Mouse (Mus musculus) embryonic facial prominence, embryonic 12.5 days (tissue): ENCODE results near the gene Zfp977. TPM values are rescaled to one million over a fixed set of nuclear protein-coding genes. Genes with fewer than 3 reads are reported as not detected.
"Not testable (repeated sequence)": the region's sequence is repeated elsewhere in the genome, so short reads cannot be mapped to it uniquely, and the experiment has no call there.

Source experiments
- ATAC-seq: fragments of 200-750 bp; cut with Nextera tagmentation; 2 replicates; pipeline ENCODE4 v1.8.0; 2017; ENCODE audit not compliant: insufficient number of reproducible peaks, insufficient read depth, low FRiP score, low TSS enrichment
- H3K27ac ChIP-seq: fragments of 300-500 bp; sonication (generic); 2 replicates; pipeline ENCODE4 v1.5.1; 2016; ENCODE audit warnings: mild to moderate bottlenecking
- H3K27me3 ChIP-seq: fragments of 300-500 bp; sonication (generic); 2 replicates; pipeline ENCODE4 v1.6.1; 2016; ENCODE audit warnings: mild to moderate bottlenecking, moderate library complexity
- H3K36me3 ChIP-seq: fragments of 300-500 bp; sonication (generic); 2 replicates; pipeline ENCODE4 v1.6.1; 2016; ENCODE audit warnings: mild to moderate bottlenecking
- H3K4me1 ChIP-seq: fragments of 300-500 bp; sonication (generic); 2 replicates; pipeline ENCODE4 v1.6.1; 2016
- H3K4me2 ChIP-seq: fragments of 300-500 bp; sonication (generic); replicated peaks from 2 replicates; pipeline ENCODE4 v1.6.1; 2016; ENCODE audit warnings: mild to moderate bottlenecking, moderate library complexity
- H3K4me3 ChIP-seq: fragments of 300-500 bp; sonication (generic); 2 replicates; pipeline ENCODE4 v1.5.1; 2016; ENCODE audit warnings: mild to moderate bottlenecking
- H3K9ac ChIP-seq: fragments of 300-500 bp; sonication (generic); 2 replicates; pipeline ENCODE4 v1.6.1; 2016; ENCODE audit warnings: mild to moderate bottlenecking, moderate library complexity
- H3K9me3 ChIP-seq: fragments of 300-500 bp; sonication (generic); 2 replicates; pipeline ENCODE4 v1.6.1; 2016; ENCODE audit warnings: mild to moderate bottlenecking, moderate library complexity
- WGBS: fragments of 180-500 bp; shearing (Covaris S2); methylation state at CpG from one replicate; pipeline ENCODE4 v1.1.7; 2016; 5-methylcytosine and 5-hydroxymethylcytosine counted together
- microRNA-seq: library from miRNA; unstranded; fragments of <30 nt; microRNA quantifications from one replicate; pipeline ENCODE4, GENCODE M21; 2017
- polyA plus RNA-seq: library from polyadenylated mRNA; unstranded; fragments of >200 nt; fragmentation: Nextera tagmentation; extraction: Ambion mirVana; gene quantifications from 2 replicates; pipeline ENCODE4 v1.2.1, GENCODE M21; 2016

Zfp977 gene
- 1.7 and 1.8 TPM in 2 replicates for polyA plus RNA-seq

DNA sequence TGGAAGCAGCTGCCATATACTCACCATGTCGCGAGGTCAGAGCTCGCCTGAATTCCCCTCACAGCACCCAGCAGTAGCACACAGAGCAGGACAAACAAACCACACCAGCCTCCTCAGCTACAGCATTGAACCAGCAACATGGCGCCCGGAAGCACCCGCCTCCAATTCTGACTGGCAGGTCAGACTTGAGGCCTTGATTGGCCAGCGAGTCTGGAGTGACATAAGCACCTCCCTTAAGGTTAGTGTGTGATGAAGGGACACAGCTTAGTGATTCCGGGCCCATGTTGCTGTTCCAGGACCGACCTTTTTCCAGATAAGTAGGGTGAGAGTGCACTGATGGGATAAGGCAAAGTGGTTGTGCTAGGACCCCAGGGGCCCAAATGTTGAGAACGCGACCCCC is at the start of gene Zfp977:
Zfp977 (minus strand) TSS at position 135 of the 400 bp plus-strand sequence.
- peaks cover 31% of the 10 kb centered on the region for H3K9me3 ChIP-seq
- not testable (repeated sequence) for H3K36me3 ChIP-seq, H3K4me1 ChIP-seq, H3K27me3 ChIP-seq, ATAC-seq, H3K4me2 ChIP-seq, H3K9ac ChIP-seq, H3K27ac ChIP-seq, H3K4me3 ChIP-seq
- WGBS, result 91% methylated on average over 11 of the region's 11 CpGs

DNA sequence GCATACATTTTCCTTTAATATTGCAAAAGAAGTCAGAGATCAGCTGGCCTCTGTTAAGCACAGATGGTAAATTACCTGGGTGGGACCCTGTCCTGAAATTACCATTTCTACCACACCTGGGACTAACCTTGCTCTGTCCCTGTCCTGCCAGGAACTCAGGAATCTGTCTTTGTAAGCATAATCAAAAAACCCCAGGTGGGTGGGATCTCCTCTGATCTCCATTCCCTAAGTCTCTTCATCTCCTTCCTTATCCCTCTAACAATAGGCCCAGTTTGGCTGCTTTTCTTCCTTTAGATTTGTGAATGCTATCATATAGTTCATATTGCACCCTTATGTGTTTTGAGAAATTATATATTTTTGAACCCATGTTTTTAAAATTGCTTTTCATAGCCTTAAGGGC is 38.7 kb upstream of the Zfp977 start:
- not testable (repeated sequence) for H3K27me3 ChIP-seq, H3K4me3 ChIP-seq, H3K4me2 ChIP-seq, H3K36me3 ChIP-seq, ATAC-seq, H3K9ac ChIP-seq, H3K4me1 ChIP-seq, H3K27ac ChIP-seq
- peaks cover 13% of the 10 kb centered on the region for H3K9me3 ChIP-seq

DNA sequence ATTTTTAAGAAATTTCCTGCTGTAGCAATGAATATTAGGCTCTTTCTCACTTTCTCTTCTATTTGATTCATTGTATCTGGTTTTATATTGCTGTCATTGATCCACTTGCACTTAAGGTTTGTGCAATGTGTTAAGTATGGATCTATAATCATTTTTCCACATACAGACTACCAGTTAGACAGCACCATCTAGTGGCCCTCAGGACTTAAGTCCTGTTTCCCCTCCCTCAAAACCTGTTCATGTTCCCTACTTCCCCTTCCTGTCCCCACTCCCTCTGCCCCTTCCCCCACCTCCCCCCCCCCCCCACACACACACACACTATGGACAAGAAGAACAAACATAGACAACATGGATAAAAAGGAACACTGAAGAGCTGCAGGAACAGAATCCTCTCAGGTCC is 3.3 kb upstream of the Zfp977 start:
- H3K27me3 ChIP-seq, H3K9ac ChIP-seq, H3K4me1 ChIP-seq, ATAC-seq, H3K36me3 ChIP-seq, H3K27ac ChIP-seq, H3K4me2 ChIP-seq, H3K4me3 ChIP-seq: not testable (repeated sequence)
- H3K9me3 ChIP-seq, result peaks cover 31% of the 10 kb centered on the region

DNA sequence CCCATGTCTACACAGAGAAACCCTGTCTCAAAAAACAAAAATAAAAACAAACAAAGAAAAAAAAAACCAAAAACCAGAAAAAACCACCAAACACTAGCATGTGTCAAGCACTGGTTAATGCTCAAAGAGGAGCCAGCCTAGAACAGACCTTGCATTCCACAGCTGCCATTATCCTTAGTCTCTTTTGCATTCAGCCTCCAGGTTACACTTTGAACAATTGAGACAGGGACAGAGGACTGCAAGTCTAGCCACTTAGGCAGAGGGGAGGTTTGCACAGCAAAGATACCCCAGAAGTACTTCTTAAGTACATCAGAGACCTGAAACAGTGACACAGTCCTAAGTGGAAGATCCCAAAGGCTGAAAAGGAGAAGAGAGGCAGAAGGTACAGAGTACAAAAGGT is 1.0 kb downstream of the Zfp977 start:
- not testable (repeated sequence) for H3K4me3 ChIP-seq, H3K36me3 ChIP-seq, H3K4me2 ChIP-seq, H3K27ac ChIP-seq, H3K9ac ChIP-seq, H3K4me1 ChIP-seq, H3K27me3 ChIP-seq, ATAC-seq
- peaks cover 26% of the 10 kb centered on the region for H3K9me3 ChIP-seq

DNA sequence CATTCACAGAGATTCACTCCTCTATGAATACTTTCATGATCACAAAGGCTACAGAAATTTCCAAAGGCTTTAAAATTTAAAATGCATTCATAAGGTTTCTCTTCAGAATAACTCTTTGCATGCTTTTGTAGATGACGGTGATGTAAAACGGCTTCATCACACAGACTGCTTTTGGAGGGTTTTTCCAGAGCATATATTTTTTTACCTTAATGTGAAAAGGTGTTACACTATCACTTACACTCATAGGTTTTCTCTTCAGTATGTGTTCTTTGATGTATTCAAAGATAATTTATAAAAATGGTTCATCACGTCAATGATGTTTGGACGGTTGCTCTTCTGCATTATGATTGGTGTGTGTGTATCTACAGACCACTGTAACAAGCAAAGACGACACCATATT is 13.9 kb downstream of the Zfp977 start, which contains the start of gene Gm21028:
Gm21028 (minus strand) TSS at position 101 of the 400 bp plus-strand sequence.
- Histone ChIP-seq H3K27ac (no peak within 1 kb of the TSS), H3K27me3 (no peaks in the 10 kb centered on the region), H3K9ac (no peak within 1 kb of the TSS), H3K4me1 (no peaks in the 10 kb centered on the region), H3K36me3 (peaks cover 8% of the 10 kb centered on the region; the same call in 1 of the 2 replicates), H3K4me2 (no peak within 1 kb of the TSS), H3K9me3 (peaks cover 33% of the 10 kb centered on the region), H3K4me3 (no peak within 1 kb of the TSS)
- 93% methylated on average over 5 of the region's 5 CpGs for WGBS
- ATAC-seq, result no peak

DNA sequence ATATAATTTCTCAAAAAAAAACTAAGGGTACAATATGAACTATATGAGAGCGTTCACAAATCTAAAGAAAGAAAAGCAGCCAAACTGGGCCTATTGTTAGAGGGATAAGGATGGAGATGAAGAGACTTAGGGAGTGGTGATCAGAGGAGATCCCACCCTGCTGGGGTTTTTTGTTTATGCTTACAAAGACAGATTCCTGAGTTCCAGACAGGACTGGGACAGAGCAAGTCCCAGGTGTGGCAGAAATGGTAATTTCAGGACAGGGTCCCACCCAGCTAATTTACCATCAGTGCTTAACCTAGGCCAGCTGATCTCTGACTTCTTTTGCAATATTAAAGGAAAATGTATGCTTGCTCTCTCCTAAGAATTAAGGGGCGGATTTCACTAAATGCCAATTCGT is 40.6 kb downstream of the Zfp977 start:
- no peaks in the 10 kb centered on the region for H3K36me3 ChIP-seq
- ATAC-seq, result no peak
- no peak overlapping the region for H3K4me2 ChIP-seq
- no peaks in the 10 kb centered on the region for H3K27me3 ChIP-seq
- H3K9ac ChIP-seq, result no peak overlapping the region
- H3K4me3 ChIP-seq, result no peak overlapping the region
- 77% methylated on average over 3 of the region's 3 CpGs for WGBS
- H3K9me3 ChIP-seq, result peaks cover 9% of the 10 kb centered on the region
- no peaks in the 10 kb centered on the region for H3K4me1 ChIP-seq
- H3K27ac ChIP-seq, result no peak overlapping the region

Small RNA genes within 50 kb of the gene (microRNA-seq; reads per million reads assigned to microRNA genes)
- not detected for gene Gm24938

Other genes starting within 250 kb of the Zfp977 start
- gene 4933421I07Rik, start 144.4 kb downstream of the Zfp977 start, polyA plus RNA-seq, result not detected in 2 replicates
- 14.5 and 15.9 TPM in 2 replicates for gene Zfp141, start 86.8 kb downstream of the Zfp977 start, polyA plus RNA-seq
- gene Gm21028, start 14.0 kb downstream of the Zfp977 start, polyA plus RNA-seq, result not detected in 2 replicates
- gene Zfp976, start 50.0 kb upstream of the Zfp977 start, polyA plus RNA-seq, result 4.4 TPM in 2 replicates
- gene Zfp975, start 100.2 kb upstream of the Zfp977 start, polyA plus RNA-seq, result 8.7 and 9.8 TPM in 2 replicates
- gene Gm17067, start 134.5 kb upstream of the Zfp977 start, polyA plus RNA-seq, result not detected in 2 replicates
- not detected in 2 replicates for gene Vmn2r62, start 201.0 kb upstream of the Zfp977 start, polyA plus RNA-seq